Mouse (Mus musculus): ENCODE results near the gene Bach2.

DNA sequence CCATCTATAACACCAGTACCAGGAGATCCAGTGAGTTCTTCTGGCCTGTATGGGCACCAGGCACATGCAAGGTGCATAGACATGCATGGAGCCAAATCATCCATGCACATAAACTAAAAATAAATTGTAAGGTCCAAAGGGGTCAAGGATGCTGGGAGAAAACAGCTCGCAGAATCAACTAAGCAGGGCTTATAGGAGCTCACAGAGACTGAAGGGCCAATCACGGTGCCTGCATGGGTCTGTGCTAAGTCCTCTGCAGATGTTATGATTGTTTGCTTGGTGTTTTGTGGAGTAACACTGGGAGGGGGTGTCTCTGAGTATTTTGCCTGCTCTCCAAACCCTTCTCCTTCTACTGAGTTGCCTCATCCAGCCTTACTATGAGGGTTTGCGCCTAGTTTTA, 209.2 kb downstream of the Bach2 start:
- TF ChIP-seq POLR2A (IDR thresholded peaks at IDR 0.05; ENCODE audit: borderline replicate concordance, extremely low read depth, low read depth, low read length) (no peak), CTCF (IDR thresholded peaks at IDR 0.05; ENCODE audit: insufficient read depth, low read length) (no peak)
